Mouse (Mus musculus): ENCODE data around the gene Zfhx3. TPM values are rescaled to one million over a fixed set of nuclear protein-coding genes. Genes with fewer than 3 reads are reported as not detected.

Zfhx3 gene
- polyA plus RNA-seq, 1 experiment from 2014 or later = 19.8 TPM

- peak; percentile 30; the same call in 1 of the 2 replicates for TF ChIP-seq CTCF (IDR thresholded peaks at IDR 0.05; ENCODE audit: low read depth)
- WGBS = 35% methylated on average over 5 of the region's 5 CpGs
- peaks cover 31% of the 10 kb centered on the region for H3K36me3 ChIP-seq (ENCODE audit: insufficient read depth)
- H3K4me3 ChIP-seq (ENCODE audit: low read depth, low read length) = no peak overlapping the region
- no peaks in the 10 kb centered on the region for H3K27me3 ChIP-seq (ENCODE audit: insufficient read depth, low read length)
- ATAC-seq (ENCODE audit: insufficient read depth) (peak; percentile 51; the same call in 1 of the 2 replicates), DNase-seq (peak; percentile 37)
- H3K27ac ChIP-seq (ENCODE audit: low read depth) = no peak overlapping the region
- no peak overlapping the region for H3K9ac ChIP-seq
- no peak overlapping the region for H3K4me2 ChIP-seq
- peaks cover 10% of the 10 kb centered on the region; the same call in 1 of the 2 replicates for H3K4me1 ChIP-seq (ENCODE audit: insufficient read depth)
- no peaks in the 10 kb centered on the region for H3K9me3 ChIP-seq (ENCODE audit: low read depth, low read length)
These were observed 988.2 kb downstream of the Zfhx3 start for GRCm38 (mm10) chr8:108930635-108931034.

- H3K9ac ChIP-seq = no peak overlapping the region
- DNase-seq = peak; percentile 73
- no peaks in the 10 kb centered on the region for H3K9me3 ChIP-seq (ENCODE audit: low read depth, low read length)
- WGBS = 39% methylated on average over 13 of the region's 13 CpGs
- peaks cover 10% of the 10 kb centered on the region; the same call in 1 of the 2 replicates for H3K4me1 ChIP-seq (ENCODE audit: insufficient read depth)
- ATAC-seq (ENCODE audit: insufficient read depth) = peak; percentile 64; the same call in 1 of the 2 replicates
- H3K36me3 ChIP-seq (ENCODE audit: insufficient read depth) = peaks cover 31% of the 10 kb centered on the region
- H3K4me2 ChIP-seq = peak overlapping the region; percentile 35; the same call in 1 of the 2 replicates
- no peak overlapping the region for H3K4me3 ChIP-seq (ENCODE audit: low read depth, low read length)
- H3K27ac ChIP-seq (ENCODE audit: low read depth) = no peak overlapping the region; the same call in 1 of the 2 replicates
- TF ChIP-seq CTCF (IDR thresholded peaks at IDR 0.05; ENCODE audit: low read depth) = no peak
- no peaks in the 10 kb centered on the region for H3K27me3 ChIP-seq (ENCODE audit: insufficient read depth, low read length)
These were observed 989.4 kb downstream of the Zfhx3 start for GRCm38 (mm10) chr8:108931837-108932236.

- no peak for DNase-seq
- WGBS = 72% methylated on average over 9 of the region's 9 CpGs
- no peaks in the 10 kb centered on the region for H3K27me3 ChIP-seq (ENCODE audit: insufficient read depth, low read length)
- H3K27ac ChIP-seq (ENCODE audit: low read depth) = no peak overlapping the region
- peaks cover 10% of the 10 kb centered on the region; the same call in 1 of the 2 replicates for H3K4me1 ChIP-seq (ENCODE audit: insufficient read depth)
- no peak for TF ChIP-seq CTCF (IDR thresholded peaks at IDR 0.05; ENCODE audit: low read depth)
- peaks cover 35% of the 10 kb centered on the region for H3K36me3 ChIP-seq (ENCODE audit: insufficient read depth)
- no peak overlapping the region for H3K4me3 ChIP-seq (ENCODE audit: low read depth, low read length)
- no peaks in the 10 kb centered on the region for H3K9me3 ChIP-seq (ENCODE audit: low read depth, low read length)
- ATAC-seq (ENCODE audit: insufficient read depth) = no peak
- H3K9ac ChIP-seq = no peak overlapping the region
- H3K4me2 ChIP-seq = no peak overlapping the region
These were observed 990.3 kb downstream of the Zfhx3 start for GRCm38 (mm10) chr8:108932729-108933128.

GRCm38 (mm10) chr8:108935834-108936694 is 993.6 kb downstream of the Zfhx3 start:
- DNase-seq (peak; percentile 52), ATAC-seq (ENCODE audit: insufficient read depth) (no peak)
- Histone ChIP-seq H3K9me3 (ENCODE audit: low read depth, low read length) (no peaks in the 10 kb centered on the region), H3K4me2 (no peak overlapping the region), H3K27ac (ENCODE audit: low read depth) (no peak overlapping the region), H3K4me1 (ENCODE audit: insufficient read depth) (no peaks in the 10 kb centered on the region), H3K27me3 (ENCODE audit: insufficient read depth, low read length) (no peaks in the 10 kb centered on the region), H3K4me3 (ENCODE audit: low read depth, low read length) (no peak overlapping the region), H3K9ac (no peak overlapping the region), H3K36me3 (ENCODE audit: insufficient read depth) (peaks cover 46% of the 10 kb centered on the region)
- WGBS = 63% methylated on average over 18 of the region's 18 CpGs
- TF ChIP-seq CTCF (IDR thresholded peaks at IDR 0.05; ENCODE audit: low read depth) = no peak

GRCm38 (mm10) chr8:108936695-108937448 is 994.4 kb downstream of the Zfhx3 start:
- Histone ChIP-seq H3K4me3 (ENCODE audit: low read depth, low read length) (no peak overlapping the region), H3K36me3 (ENCODE audit: insufficient read depth) (peaks cover 46% of the 10 kb centered on the region), H3K4me1 (ENCODE audit: insufficient read depth) (no peaks in the 10 kb centered on the region), H3K27me3 (ENCODE audit: insufficient read depth, low read length) (no peaks in the 10 kb centered on the region), H3K4me2 (no peak overlapping the region), H3K9me3 (ENCODE audit: low read depth, low read length) (no peaks in the 10 kb centered on the region), H3K27ac (ENCODE audit: low read depth) (no peak overlapping the region), H3K9ac (no peak overlapping the region)
- TF ChIP-seq CTCF (IDR thresholded peaks at IDR 0.05; ENCODE audit: low read depth) = no peak
- WGBS = 69% methylated on average over 19 of the region's 19 CpGs
- ATAC-seq (ENCODE audit: insufficient read depth) (no peak), DNase-seq (no peak)

- H3K36me3 ChIP-seq (ENCODE audit: insufficient read depth) = peaks cover 54% of the 10 kb centered on the region
- ATAC-seq (ENCODE audit: insufficient read depth) = no peak
These were observed 995.5 kb downstream of the Zfhx3 start for GRCm38 (mm10) chr8:108937904-108938455.

More at GRCm38 (mm10) chr8:108937904-108938455, 995.5 kb downstream of the Zfhx3 start:
- Histone ChIP-seq H3K4me3 (ENCODE audit: low read depth, low read length) (no peak overlapping the region), H3K27ac (ENCODE audit: low read depth) (no peak overlapping the region), H3K9ac (no peak overlapping the region), H3K4me2 (no peak overlapping the region), H3K27me3 (ENCODE audit: insufficient read depth, low read length) (no peaks in the 10 kb centered on the region), H3K9me3 (ENCODE audit: low read depth, low read length) (no peaks in the 10 kb centered on the region), H3K4me1 (ENCODE audit: insufficient read depth) (no peaks in the 10 kb centered on the region)
- DNase-seq = no peak
- no peak for TF ChIP-seq CTCF (IDR thresholded peaks at IDR 0.05; ENCODE audit: low read depth)
- 70% methylated on average over 8 of the region's 8 CpGs for WGBS

All from lung, embryonic 14.5 days (tissue).